Mouse (Mus musculus) testis, postnatal 14 days (tissue): ENCODE data around the gene Frem3.

ENCODE experiments used
- DNase-seq: peaks from one replicate; pipeline ENCODE4 v3.0.0; 2021; ENCODE audit warnings: low spot score

Frem3 gene

GRCm38 (mm10) chr8:80610549-80611440, at the start of gene Frem3:
Gene Frem3, plus strand, starts transcription at chr8:80611080.
- no peak for DNase-seq

- no peak for DNase-seq
Observed at GRCm38 (mm10) chr8:80564205-80564839, 46.6 kb upstream of the Frem3 start.

GRCm38 (mm10) chr8:80567471-80567870, 43.4 kb upstream of the Frem3 start:
- no peak for DNase-seq

- DNase-seq: no peak
Observed at GRCm38 (mm10) chr8:80568243-80568995, 42.5 kb upstream of the Frem3 start.

GRCm38 (mm10) chr8:80572417-80573061, 38.3 kb upstream of the Frem3 start:
- DNase-seq: no peak

- no peak for DNase-seq
Observed at GRCm38 (mm10) chr8:80577126-80577525, 33.8 kb upstream of the Frem3 start.

GRCm38 (mm10) chr8:80579038-80579437, 31.8 kb upstream of the Frem3 start:
- no peak for DNase-seq

GRCm38 (mm10) chr8:80592626-80593025, 18.3 kb upstream of the Frem3 start:
- DNase-seq: no peak

GRCm38 (mm10) chr8:80600600-80601170, 10.2 kb upstream of the Frem3 start:
- no peak for DNase-seq

GRCm38 (mm10) chr8:80601886-80602285, 9.0 kb upstream of the Frem3 start:
- DNase-seq: no peak

GRCm38 (mm10) chr8:80607082-80607481, 3.8 kb upstream of the Frem3 start:
- DNase-seq: no peak

- no peak for DNase-seq
Observed at GRCm38 (mm10) chr8:80611441-80611751, 516 bp downstream of the Frem3 start.

GRCm38 (mm10) chr8:80619787-80620186, 8.9 kb downstream of the Frem3 start:
- no peak for DNase-seq

GRCm38 (mm10) chr8:80647394-80647793, 36.5 kb downstream of the Frem3 start:
- DNase-seq: no peak

GRCm38 (mm10) chr8:80657639-80658038, 46.8 kb downstream of the Frem3 start:
- DNase-seq: no peak

GRCm38 (mm10) chr8:80661055-80661454, 50.2 kb downstream of the Frem3 start:
- no peak for DNase-seq

- DNase-seq: no peak
Observed at GRCm38 (mm10) chr8:80663476-80663875, 52.6 kb downstream of the Frem3 start.

- DNase-seq: peak; percentile 8
Observed at GRCm38 (mm10) chr8:80669277-80669901, 58.5 kb downstream of the Frem3 start.

- DNase-seq: no peak
Observed at GRCm38 (mm10) chr8:80682594-80682993, 71.7 kb downstream of the Frem3 start.

GRCm38 (mm10) chr8:80683756-80684335, 73.0 kb downstream of the Frem3 start:
- DNase-seq: no peak

GRCm38 (mm10) chr8:80688141-80688540, 77.3 kb downstream of the Frem3 start:
- DNase-seq: peak; percentile 28
